Mouse (Mus musculus) heart, embryonic 13.5 days (tissue): ENCODE measurements around the gene 1110012L19Rik. TPM values are rescaled to one million over a fixed set of nuclear protein-coding genes. Genes with fewer than 3 reads are reported as not detected.
"Not testable (repeated sequence)": the region's sequence is repeated elsewhere in the genome, so short reads cannot be mapped to it uniquely, and the experiment has no call there.

Experiments used
- ATAC-seq: fragments of 200-750 bp; cut with Nextera tagmentation; 2 replicates; pipeline ENCODE4 v1.8.0; 2017; ENCODE audit warnings: moderate TSS enrichment; ENCODE audit not compliant: insufficient number of reproducible peaks, low FRiP score, low TSS enrichment; ENCODE audit errors: extremely low read depth
- H3K27ac ChIP-seq: fragments of 300-500 bp; sonication (generic); replicated peaks from 2 replicates; pipeline ENCODE4 v1.5.1; 2015; ENCODE audit warnings: moderate library complexity, mild to moderate bottlenecking, inconsistent platforms
- H3K27me3 ChIP-seq: fragments of 300-500 bp; sonication (generic); replicated peaks from 2 replicates; pipeline ENCODE4 v1.6.1; 2015; ENCODE audit warnings: mild to moderate bottlenecking, inconsistent platforms
- H3K36me3 ChIP-seq: fragments of 300-500 bp; sonication (generic); 2 replicates; pipeline ENCODE4 v1.6.1; 2015; ENCODE audit warnings: mild to moderate bottlenecking, inconsistent platforms
- H3K4me1 ChIP-seq: fragments of 300-500 bp; sonication (generic); 2 replicates; pipeline ENCODE4 v1.6.1; 2015; ENCODE audit warnings: inconsistent platforms
- H3K4me2 ChIP-seq: fragments of 300-500 bp; sonication (generic); 2 replicates; pipeline ENCODE4 v1.6.1; 2015; ENCODE audit warnings: inconsistent platforms, mild to moderate bottlenecking, moderate library complexity
- H3K4me3 ChIP-seq: fragments of 300-500 bp; sonication (generic); 2 replicates; pipeline ENCODE4 v1.5.1; 2015; ENCODE audit warnings: moderate library complexity, mild to moderate bottlenecking, inconsistent platforms
- H3K9ac ChIP-seq: fragments of 300-500 bp; sonication (generic); 2 replicates; pipeline ENCODE4 v1.6.1; 2015; ENCODE audit warnings: inconsistent platforms, mild to moderate bottlenecking, moderate library complexity
- H3K9me3 ChIP-seq: fragments of 300-500 bp; sonication (generic); 2 replicates; pipeline ENCODE4 v1.6.1; 2016; ENCODE audit warnings: inconsistent platforms
- WGBS: fragments of 180-500 bp; shearing (Covaris S2); methylation state at CpG from one replicate; pipeline ENCODE4 v1.1.7; 2015; ENCODE audit warnings: mixed read lengths; 5-methylcytosine and 5-hydroxymethylcytosine counted together
- polyA plus RNA-seq: library from polyadenylated mRNA; unstranded; fragments of >200 nt; fragmentation: Nextera tagmentation; extraction: Ambion mirVana; gene quantifications from 2 replicates; pipeline ENCODE4 v1.2.1, GENCODE M21; 2015

The 1110012L19Rik gene
- polyA plus RNA-seq: 25.3 and 26.8 TPM in 2 replicates

- WGBS: 14% methylated on average over 22 of the region's 22 CpGs
- H3K4me1 ChIP-seq: peaks cover 11% of the 10 kb centered on the region; the same call in 1 of the 2 replicates
- H3K9ac ChIP-seq: peak within 1 kb of the TSS; percentile 81
- peaks cover 13% of the 10 kb centered on the region for H3K36me3 ChIP-seq
- no peaks in the 10 kb centered on the region for H3K27me3 ChIP-seq
- peak; percentile 83 for ATAC-seq
- H3K4me2 ChIP-seq: peak within 1 kb of the TSS; percentile 68
- peak within 1 kb of the TSS; percentile 82 for H3K27ac ChIP-seq
- H3K9me3 ChIP-seq: no peaks in the 10 kb centered on the region
- peak within 1 kb of the TSS; percentile 64 for H3K4me3 ChIP-seq
Measured at GRCm38 (mm10) chrX:70385276-70385961, at the start of gene 1110012L19Rik. TSS of gene 1110012L19Rik (plus strand) at chrX:70385877.

DNA sequence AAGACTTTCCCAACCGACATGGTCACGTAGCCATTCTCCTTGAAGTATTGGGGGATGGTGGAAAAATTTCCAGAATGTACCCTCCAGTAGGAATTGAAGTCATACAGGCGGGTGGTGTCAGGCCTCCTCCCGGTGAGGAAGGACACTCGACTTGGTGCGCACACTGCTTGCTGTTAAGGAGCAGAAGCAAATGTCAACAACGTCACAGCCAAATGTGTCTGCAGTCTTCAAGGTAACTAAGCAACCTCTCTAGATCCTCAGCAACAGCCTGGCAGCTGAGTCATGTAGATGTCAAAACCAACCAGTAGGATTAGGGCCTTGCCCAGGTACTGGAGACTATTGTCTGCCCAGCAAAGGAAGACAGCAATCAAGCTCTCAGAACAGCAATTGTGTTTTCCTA is 22.7 kb upstream of the 1110012L19Rik start:
- WGBS: 82% methylated on average over 7 of the region's 7 CpGs
- H3K4me3 ChIP-seq: no peak overlapping the region
- no peak for ATAC-seq
- no peak overlapping the region for H3K27ac ChIP-seq
- no peak overlapping the region for H3K4me2 ChIP-seq
- peaks cover 14% of the 10 kb centered on the region for H3K36me3 ChIP-seq
- no peaks in the 10 kb centered on the region for H3K9me3 ChIP-seq
- H3K9ac ChIP-seq: no peak overlapping the region
- peaks cover 7% of the 10 kb centered on the region; the same call in 1 of the 2 replicates for H3K4me1 ChIP-seq
- H3K27me3 ChIP-seq: no peaks in the 10 kb centered on the region

- Histone ChIP-seq H3K4me2 (0 out of 2 replicates have a peak overlapping the region, but pooled peaks have one; percentile 69), H3K27me3 (no peaks in the 10 kb centered on the region), H3K4me3 (no peak overlapping the region), H3K9me3 (no peaks in the 10 kb centered on the region), H3K36me3 (peaks cover 14% of the 10 kb centered on the region), H3K4me1 (peaks cover 7% of the 10 kb centered on the region; the same call in 1 of the 2 replicates), H3K27ac (no peak overlapping the region), H3K9ac (no peak overlapping the region)
- no peak for ATAC-seq
- WGBS: 82% methylated on average over 5 of the region's 5 CpGs
Measured at GRCm38 (mm10) chrX:70363446-70363845, 22.2 kb upstream of the 1110012L19Rik start.

- no peak for ATAC-seq
- WGBS: 67% methylated on average over 1 of the region's 1 CpGs
Measured at GRCm38 (mm10) chrX:70364202-70364601, 21.5 kb upstream of the 1110012L19Rik start.

DNA sequence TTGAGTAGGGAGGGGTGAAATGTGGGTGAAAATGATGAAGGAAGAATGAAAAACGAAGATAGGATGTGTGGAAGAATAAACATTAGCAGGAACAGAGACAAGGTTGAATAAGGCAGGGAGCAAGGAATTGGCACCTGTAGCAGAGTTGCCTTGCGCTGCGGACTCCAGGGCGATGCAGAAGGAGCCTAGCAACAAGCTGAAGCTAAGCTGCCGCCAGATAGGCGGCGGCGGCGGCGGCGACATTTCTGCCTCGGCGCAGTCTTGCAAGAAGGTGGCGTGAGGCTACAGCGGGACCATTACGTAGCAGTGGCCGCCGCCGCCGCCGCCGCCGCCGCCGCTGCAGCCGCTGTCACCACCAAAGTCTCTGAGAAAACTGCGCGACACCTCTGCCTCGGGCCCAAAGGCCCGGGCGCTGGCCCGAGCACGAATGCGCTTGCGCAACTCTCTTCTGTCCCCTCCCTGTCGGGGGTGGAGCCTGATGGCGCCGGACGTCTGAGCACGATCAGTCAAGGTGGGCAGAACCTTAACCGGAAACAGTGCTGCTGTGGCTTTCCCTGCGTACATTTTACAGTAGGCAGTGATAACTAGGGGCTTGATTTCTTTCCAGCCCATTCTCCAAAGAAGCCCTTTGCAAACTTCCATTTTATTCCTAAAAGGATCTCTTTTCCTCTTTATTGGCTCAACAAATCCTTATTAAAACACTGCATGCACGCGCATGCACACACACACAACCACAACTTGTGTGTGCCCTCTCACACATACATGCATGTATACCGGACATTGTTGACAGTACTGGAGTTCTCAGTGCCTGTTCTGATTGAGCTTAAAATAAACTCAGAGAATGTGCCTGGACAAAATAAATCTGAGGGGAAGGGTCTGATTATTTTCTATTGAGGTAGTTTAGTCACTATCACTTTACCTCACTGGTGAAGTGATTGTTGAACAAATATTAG is 20.7 kb upstream of the 1110012L19Rik start, which contains the start of gene Ids:
TSS of gene Ids (minus strand) at position 424 of the 953 bp plus-strand sequence.
- H3K27ac ChIP-seq: peak within 1 kb of the TSS; percentile 58

More at GRCm38 (mm10) chrX:70364202-70364601, 21.5 kb upstream of the 1110012L19Rik start:
- Histone ChIP-seq H3K4me3 (peak overlapping the region; percentile 59), H3K36me3 (peaks cover 14% of the 10 kb centered on the region), H3K27me3 (no peaks in the 10 kb centered on the region), H3K9me3 (no peaks in the 10 kb centered on the region), H3K9ac (peak overlapping the region; percentile 77), H3K4me2 (peak overlapping the region; percentile 69), H3K4me1 (peaks cover 7% of the 10 kb centered on the region; the same call in 1 of the 2 replicates), H3K27ac (no peak overlapping the region)

DNA sequence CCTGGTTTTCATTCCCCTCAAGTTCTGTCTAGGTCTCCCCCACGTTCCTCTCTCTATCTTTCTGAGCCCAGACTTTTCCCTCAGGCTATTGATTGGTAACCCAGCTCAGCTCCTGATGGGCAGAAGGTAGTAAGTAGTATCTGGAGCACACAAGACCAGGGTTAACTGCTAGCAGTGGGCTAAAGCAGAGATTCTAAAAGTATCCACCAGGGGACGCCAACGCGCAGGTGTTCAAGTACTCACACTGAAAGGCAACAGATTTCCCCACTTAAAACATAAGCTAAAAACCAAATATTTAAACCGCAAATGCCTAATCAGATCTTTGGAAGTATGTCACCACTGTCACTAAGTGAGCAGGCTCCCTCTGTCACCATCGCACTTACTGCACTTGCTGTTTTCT is 15.9 kb upstream of the 1110012L19Rik start:
- H3K36me3 ChIP-seq, ATAC-seq, H3K27me3 ChIP-seq, H3K9ac ChIP-seq, H3K27ac ChIP-seq, H3K4me2 ChIP-seq, H3K4me3 ChIP-seq, H3K4me1 ChIP-seq, H3K9me3 ChIP-seq: not testable (repeated sequence)
- 17% methylated on average over 1 of the region's 6 CpGs for WGBS

More for the DNA sequence above, 20.7 kb upstream of the 1110012L19Rik start, which contains the start of gene Ids:
- Histone ChIP-seq H3K4me1 (peaks cover 7% of the 10 kb centered on the region; the same call in 1 of the 2 replicates), H3K9ac (peak within 1 kb of the TSS; percentile 77), H3K4me2 (peak within 1 kb of the TSS; percentile 69), H3K9me3 (no peaks in the 10 kb centered on the region), H3K27me3 (no peaks in the 10 kb centered on the region), H3K36me3 (peaks cover 7% of the 10 kb centered on the region; the same call in 1 of the 2 replicates), H3K4me3 (peak within 1 kb of the TSS; percentile 59)
- ATAC-seq: peak; percentile 83
- WGBS: 11% methylated on average over 45 of the region's 45 CpGs

GRCm38 (mm10) chrX:70374469-70375110 is 11.1 kb upstream of the 1110012L19Rik start:
- not testable (repeated sequence) for H3K27ac ChIP-seq, H3K4me2 ChIP-seq, ATAC-seq, H3K9me3 ChIP-seq, H3K27me3 ChIP-seq, H3K4me1 ChIP-seq, H3K36me3 ChIP-seq, H3K4me3 ChIP-seq, H3K9ac ChIP-seq
- 60% methylated on average over 5 of the region's 6 CpGs for WGBS

GRCm38 (mm10) chrX:70384917-70385275 is 781 bp upstream of the 1110012L19Rik start:
- Histone ChIP-seq H3K27ac (peak overlapping the region; percentile 82), H3K4me3 (peak overlapping the region; percentile 64), H3K9ac (peak overlapping the region; percentile 81), H3K36me3 (peaks cover 11% of the 10 kb centered on the region), H3K4me2 (peak overlapping the region; percentile 68), H3K4me1 (peaks cover 11% of the 10 kb centered on the region; the same call in 1 of the 2 replicates), H3K9me3 (no peaks in the 10 kb centered on the region), H3K27me3 (0 out of 2 replicates have a peak, but pooled peaks cover 1% of the 10 kb centered on the region)
- ATAC-seq: no peak
- WGBS: 44% methylated on average over 3 of the region's 3 CpGs

DNA sequence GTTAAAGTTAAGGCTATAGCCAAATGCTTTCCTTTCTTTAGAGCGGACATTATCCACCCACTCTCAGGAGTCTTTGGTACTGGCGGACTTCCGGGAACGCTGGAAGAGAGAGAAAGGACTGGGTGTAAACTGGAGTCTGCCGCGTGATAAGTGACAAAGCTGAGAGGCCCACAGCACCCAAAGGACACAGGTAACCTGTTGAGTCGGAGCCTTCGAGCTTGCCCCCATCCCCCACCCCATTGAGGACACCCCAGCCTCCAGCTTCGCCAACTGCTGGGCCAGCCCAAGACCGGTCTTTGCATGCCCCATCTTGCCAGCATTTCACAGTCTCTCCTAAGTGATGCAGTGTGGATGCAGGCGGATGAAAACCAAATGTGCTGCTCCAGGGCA is 280 bp downstream of the 1110012L19Rik start:
- ATAC-seq: peak; percentile 6; the same call in 1 of the 2 replicates
- Histone ChIP-seq H3K9ac (peak overlapping the region; percentile 81), H3K4me3 (peak overlapping the region; percentile 64), H3K36me3 (peaks cover 13% of the 10 kb centered on the region), H3K27ac (peak overlapping the region; percentile 82), H3K4me2 (peak overlapping the region; percentile 68), H3K4me1 (peaks cover 11% of the 10 kb centered on the region; the same call in 1 of the 2 replicates), H3K27me3 (no peaks in the 10 kb centered on the region), H3K9me3 (no peaks in the 10 kb centered on the region)
- WGBS: 18% methylated on average over 11 of the region's 11 CpGs

- not testable (repeated sequence) for H3K9ac ChIP-seq, H3K27ac ChIP-seq, H3K4me3 ChIP-seq, H3K9me3 ChIP-seq, ATAC-seq, H3K27me3 ChIP-seq, H3K4me1 ChIP-seq, H3K4me2 ChIP-seq
- peaks cover 13% of the 10 kb centered on the region for H3K36me3 ChIP-seq
Measured at GRCm38 (mm10) chrX:70392636-70393035, 7.0 kb downstream of the 1110012L19Rik start.
